Mouse (Mus musculus): Measurements from ENCODE around the gene Epha3.

GRCm38 (mm10) chr16:63792084-63792483 is 71.9 kb downstream of the Epha3 start:
- TF ChIP-seq CTCF (IDR thresholded peaks at IDR 0.05; ENCODE audit: low read depth) (no peak), EP300 (optimal IDR thresholded peaks at IDR 0.05) (no peak)

Measured in stomach, postnatal 0 days (tissue).